Mouse (Mus musculus): ENCODE data around the gene Pllp.

DNA sequence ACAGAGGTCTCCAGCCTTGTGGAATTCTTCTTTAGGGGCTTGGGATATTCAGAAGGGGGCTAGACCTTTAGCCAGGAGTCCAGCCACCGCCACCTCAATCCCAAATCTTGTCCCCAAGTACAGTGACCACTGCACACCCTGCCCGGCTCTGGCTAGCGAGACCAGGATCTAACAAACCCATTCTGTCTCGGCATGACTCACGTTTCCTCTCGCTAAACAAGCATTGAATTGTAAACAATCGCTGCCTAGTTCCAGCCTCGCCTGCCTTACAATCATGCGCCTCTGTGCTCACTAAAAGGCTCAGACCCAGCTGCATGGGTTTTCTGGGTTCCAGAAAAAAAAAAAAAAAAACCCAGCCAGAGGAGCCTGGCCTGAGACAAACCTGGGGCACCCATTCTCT, 17.5 kb downstream of the Pllp start:
- no peak for TF ChIP-seq CTCF (IDR thresholded peaks at IDR 0.05; ENCODE audit: insufficient read depth, low read depth, low read length)
- TF ChIP-seq POLR2A (IDR thresholded peaks at IDR 0.05; ENCODE audit: insufficient read depth, low read depth, low read length): no peak
